Mouse (Mus musculus) mouse embryonic stem cell (cell line): ENCODE data around the gene Lhfpl2.

Source experiments
- in situ Hi-C, 2 experiments: fragments of 300-500 bp; cut with MboI; formaldehyde crosslinking; loops; 1 replicate in 1 of 2; 3 replicates in 1 of 2; pipeline ENCODE4 v1.14.3; 2019 to 2020; ENCODE audit warnings: low sequenced_read_pairs in 2 of 2, low pct_unique_long_range_greater_than_20kb in 1 of 2, mixed read lengths in 1 of 2; ENCODE audit not compliant: unreplicated experiment in 1 of 2

The Lhfpl2 gene

DNA sequence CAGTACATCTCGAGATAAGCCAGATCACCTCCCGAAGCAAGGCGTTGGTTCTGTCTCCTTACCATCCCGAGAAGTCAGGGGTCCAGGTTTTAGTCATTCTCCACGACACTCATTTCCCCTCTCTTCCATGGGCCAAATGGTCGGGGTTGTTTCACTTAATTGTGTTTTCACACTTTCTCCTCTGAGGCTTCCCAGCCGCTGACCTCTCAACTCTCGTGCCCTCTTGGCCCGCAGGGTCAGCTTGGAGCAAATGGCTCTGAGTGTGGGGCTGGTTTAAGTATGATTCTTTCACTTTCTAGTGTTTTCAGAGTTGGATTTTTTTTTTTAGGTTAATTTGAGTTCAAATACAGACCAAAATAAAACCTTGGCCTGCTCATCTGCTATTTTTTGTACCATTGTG is 31.7 kb downstream of the Lhfpl2 start:
- in situ Hi-C loops: no loop called here

- in situ Hi-C loops: no loop called here
Observed at GRCm38 (mm10) chr13:94091366-94091765, 33.8 kb downstream of the Lhfpl2 start.

DNA sequence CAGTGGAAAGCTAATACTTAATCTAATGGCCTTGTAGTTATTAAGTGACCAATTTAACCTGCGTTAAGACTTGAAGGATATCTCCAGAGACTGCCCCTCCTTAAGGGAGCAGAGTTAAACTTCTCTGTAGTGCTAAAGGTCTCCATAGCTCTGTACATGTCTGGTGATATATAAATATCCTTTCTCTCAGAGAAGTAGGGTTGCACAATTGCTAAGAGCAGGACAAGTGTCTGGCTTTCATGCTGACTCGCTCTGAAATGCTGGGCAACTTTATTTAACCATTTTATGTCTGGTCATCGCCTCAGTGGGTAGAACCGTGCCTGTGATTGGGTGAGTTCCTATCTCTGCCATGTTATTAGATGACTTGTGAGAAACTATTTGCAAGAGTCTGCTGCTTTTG is 36.6 kb downstream of the Lhfpl2 start:
- in situ Hi-C loops: no loop called here

GRCm38 (mm10) chr13:94094625-94095024 is 37.0 kb downstream of the Lhfpl2 start:
- in situ Hi-C loops: no loop called here

DNA sequence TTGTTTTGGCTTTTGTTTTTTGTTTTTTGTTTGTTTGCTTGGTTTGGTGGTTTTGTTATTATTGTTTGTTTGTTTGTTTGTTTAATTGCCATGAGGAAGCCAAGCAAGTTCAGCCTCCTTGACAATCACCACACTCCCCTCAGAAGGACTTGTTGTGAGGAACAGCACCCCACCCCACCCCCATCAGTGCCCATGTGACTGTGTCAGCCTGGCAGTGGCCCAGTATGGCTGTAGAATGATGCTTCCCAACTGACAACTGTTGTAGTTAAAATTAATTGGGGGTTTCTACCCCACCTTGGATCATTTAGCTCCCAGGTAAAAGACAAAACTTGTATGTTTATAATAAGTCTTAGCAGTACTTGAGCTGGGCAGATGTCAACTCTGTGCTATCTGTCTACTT is 37.6 kb downstream of the Lhfpl2 start:
- in situ Hi-C loops: no loop called here

GRCm38 (mm10) chr13:94097667-94098066 is 40.1 kb downstream of the Lhfpl2 start:
- in situ Hi-C loops: no loop called here

GRCm38 (mm10) chr13:94098369-94099084 is 40.9 kb downstream of the Lhfpl2 start:
- in situ Hi-C loops: no loop called here

DNA sequence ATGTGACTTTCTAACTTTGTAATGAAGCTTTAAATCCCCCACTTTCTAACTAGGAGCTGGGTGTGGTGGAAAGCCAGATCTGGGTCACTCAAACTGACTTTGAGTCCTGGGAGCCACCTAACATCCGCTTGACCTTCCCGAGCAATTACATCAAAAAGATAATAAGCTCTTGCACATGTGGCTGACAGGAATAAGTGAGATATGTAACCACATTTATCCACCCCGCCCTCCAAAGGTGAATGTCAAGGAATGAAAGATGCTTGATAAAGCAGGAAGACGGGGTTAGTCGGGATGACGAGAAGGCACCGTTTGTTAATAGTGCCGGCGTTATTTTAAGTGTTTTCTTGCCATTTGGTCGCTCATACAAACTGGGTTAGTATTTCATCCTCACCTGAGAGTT is 41.5 kb downstream of the Lhfpl2 start:
- in situ Hi-C loops: no loop called here

DNA sequence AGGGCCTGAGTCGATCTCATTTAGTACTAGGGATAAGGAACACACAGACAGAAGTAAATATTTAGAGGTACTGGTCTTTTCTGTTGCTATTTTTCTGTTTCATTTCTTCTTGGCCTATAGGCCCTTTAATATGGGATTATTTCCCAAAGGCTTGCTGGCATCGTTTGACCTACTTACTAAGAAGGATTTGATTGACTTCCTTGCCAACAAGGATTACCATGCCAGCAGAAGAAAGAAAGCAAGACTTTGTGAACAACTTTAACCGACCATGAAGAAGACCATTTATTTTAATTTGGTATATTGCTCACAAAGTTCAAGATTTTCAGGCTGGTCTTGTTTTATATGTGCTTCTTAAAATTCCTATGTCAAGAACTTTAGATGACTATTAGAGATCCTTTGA is 42.8 kb downstream of the Lhfpl2 start:
- in situ Hi-C loops: no loop called here

DNA sequence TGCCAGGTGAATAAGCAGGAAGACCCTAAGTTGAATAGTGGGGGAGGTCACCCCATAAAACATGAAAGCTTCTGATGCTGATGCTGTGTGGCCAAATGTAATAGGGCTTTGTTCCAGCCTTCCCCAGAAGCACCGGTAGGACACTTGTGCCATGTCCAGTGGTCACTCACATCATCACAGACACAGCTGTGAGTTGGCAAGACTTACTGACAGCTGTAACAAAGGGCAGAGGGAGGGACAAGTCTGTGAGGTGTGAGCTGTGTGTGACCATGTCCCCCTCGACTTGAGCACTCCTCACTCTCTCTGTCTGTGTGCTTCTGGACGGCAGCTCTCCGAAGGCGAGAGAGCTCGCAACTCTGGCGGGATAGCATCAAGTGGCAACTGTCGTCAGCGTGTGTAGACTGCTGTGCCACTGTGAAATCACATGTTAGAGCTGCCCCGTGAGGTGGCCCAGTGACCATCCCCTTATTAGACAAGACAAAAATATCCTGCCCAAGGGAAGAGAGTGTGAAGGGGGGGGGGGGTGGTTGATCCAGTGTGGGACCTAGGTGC is 43.5 kb downstream of the Lhfpl2 start:
- in situ Hi-C loops: no loop called here

DNA sequence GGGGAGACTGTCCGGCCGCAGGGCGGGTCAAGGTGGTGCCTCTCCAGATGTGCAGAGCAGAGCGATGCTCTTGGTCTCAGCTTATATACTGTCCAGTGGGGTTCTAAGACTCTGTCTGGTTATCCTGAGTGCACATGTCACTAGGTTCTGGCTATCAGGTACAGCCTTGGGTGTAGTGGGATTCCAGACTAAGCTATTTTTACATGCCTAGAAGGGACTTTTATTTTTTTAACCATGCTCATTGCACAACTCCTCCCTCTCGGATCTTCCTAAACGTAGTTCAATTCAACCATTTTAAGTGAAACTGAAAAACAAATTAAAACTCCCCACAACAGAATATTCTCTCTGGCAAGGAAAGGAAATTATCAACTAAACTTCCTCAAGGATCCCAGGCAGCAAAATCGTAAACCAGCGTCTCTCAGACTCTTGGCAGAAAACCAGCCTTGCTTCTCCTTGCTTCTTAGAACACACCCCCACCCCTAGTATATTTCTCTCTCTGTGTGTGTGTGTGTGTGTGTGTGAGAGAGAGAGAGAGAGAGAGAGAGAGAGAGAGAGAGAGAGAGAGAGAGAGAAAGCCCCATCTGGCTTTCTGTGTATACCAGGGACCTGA is 47.4 kb downstream of the Lhfpl2 start:
- in situ Hi-C loops: no loop called here

GRCm38 (mm10) chr13:94106431-94106830 is 48.8 kb downstream of the Lhfpl2 start:
- in situ Hi-C loops: no loop called here

GRCm38 (mm10) chr13:94106983-94107382 is 49.4 kb downstream of the Lhfpl2 start:
- in situ Hi-C loops: no loop called here

- in situ Hi-C loops: no loop called here
Observed at GRCm38 (mm10) chr13:94110556-94110955, 53.0 kb downstream of the Lhfpl2 start.

DNA sequence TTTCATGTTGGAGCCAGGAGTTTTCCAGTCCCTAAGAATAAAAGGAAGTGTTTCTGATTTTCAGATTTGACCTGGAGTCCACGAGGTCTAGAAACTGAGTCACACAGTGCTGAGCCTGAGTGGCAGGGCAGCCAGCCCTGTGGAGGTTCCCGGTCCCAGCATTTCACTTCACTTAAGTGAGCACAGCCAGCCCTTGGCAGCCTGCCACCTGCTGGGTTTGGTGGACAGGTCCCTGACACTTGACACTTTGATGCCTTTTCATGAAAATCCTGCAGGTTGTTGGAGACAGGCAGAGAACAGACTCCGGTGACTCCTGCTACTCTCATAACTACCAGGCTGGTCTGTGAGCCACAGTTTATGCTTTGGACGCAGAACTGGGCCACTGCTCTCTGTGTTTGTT is 57.9 kb downstream of the Lhfpl2 start:
- in situ Hi-C loops: no loop called here

DNA sequence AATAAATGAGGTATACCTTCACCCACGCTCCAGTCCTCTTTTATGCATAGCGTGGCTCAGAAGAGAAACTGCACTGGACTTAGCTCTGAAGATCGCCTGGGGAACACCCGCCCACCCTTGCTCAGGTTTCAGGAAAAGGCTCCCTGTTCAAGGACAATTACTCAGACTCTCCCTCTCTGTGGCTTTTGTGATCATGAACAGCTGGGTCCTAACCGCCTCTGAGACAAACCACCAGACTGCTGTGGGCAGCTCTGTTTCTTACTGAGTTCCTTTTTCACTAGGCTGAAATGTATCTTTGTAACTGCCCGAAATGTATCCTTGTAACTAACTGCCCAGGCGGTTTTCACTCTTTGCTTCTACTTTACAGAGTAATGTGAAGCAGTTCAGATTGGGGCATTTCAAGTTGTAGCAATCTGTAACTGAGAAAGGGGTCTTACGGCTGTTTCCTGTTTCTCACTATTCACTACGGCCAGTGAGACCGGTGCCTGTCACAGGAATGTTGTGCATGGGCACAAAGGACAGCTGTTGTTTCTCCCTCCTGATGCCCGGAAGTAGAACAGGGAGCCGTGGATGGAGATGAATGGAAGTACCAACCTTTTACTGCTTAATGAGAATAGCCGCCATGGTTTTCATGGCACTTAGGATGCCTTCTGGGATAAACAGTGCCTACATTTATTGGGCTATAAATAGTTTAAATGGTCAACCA is 59.3 kb downstream of the Lhfpl2 start:
- in situ Hi-C loops: no loop called here

- in situ Hi-C loops: no loop called here
Observed at GRCm38 (mm10) chr13:94117522-94117921, 59.9 kb downstream of the Lhfpl2 start.

GRCm38 (mm10) chr13:94118091-94118490 is 60.5 kb downstream of the Lhfpl2 start:
- in situ Hi-C loops: no loop called here

- in situ Hi-C loops: no loop called here
Observed at GRCm38 (mm10) chr13:94119309-94119708, 61.7 kb downstream of the Lhfpl2 start.
